Mouse (Mus musculus): ENCODE measurements around the gene Atr.

The Atr gene

DNA sequence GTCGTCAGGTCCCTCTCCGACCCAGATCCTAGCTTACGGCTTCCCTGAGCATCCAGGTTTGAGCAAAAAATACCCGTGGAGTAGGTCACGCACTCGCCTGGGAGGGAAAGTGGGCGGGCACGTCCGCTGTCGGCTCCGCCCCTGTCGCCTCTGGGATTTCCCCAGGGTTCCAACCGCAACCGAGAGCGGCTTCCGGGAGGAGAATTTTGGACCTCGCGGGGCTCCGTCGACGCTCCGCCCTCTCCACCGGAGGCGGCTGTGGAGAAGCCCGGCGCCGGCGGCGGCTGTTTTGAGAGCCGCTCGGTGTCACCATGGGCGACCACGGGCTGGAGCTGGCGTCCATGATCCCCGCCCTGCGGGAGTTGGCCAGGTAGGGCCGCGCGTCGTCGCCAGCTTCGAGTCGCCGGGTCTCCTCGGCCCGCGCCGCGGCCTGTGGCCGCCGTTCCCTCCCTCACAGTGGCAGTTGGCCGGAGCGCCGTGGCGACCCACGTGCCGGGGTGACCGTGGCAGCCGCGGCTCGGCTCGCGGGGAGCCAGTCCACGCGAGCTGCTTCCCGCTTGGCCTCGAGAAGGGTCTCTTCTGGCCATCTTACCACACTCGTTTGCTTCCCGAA lies at the start of gene Atr:
Gene Atr (plus strand): TSS at position 184 of the 613 bp plus-strand sequence.
- peak; percentile 86 to 91 for DNase-seq (ENCODE audit: low spot score in 2 of 2)

- no peak for DNase-seq (ENCODE audit: low spot score in 2 of 2)
These were observed 47.8 kb upstream of the Atr start for GRCm38 (mm10) chr9:95809596-95809995.

DNA sequence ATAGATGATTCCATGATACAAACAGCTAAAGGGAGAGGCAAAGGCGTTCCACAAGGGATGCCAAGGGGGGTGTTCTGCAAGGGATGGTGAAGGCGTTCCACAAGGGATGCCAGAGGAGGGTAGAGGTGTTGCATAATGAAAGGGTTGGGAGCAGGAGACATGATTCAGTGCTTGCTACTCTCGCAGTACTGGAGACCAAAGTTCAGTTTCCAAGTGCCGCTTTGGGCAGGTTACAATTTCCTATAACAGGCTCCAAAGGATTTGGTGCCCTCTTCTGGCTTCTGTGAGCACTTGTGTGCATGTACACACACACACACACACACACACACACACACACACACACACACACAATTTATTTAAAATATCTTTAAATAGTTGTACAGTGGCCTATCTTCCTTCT lies 45.6 kb upstream of the Atr start:
- DNase-seq (ENCODE audit: low spot score in 2 of 2) = no peak

DNA sequence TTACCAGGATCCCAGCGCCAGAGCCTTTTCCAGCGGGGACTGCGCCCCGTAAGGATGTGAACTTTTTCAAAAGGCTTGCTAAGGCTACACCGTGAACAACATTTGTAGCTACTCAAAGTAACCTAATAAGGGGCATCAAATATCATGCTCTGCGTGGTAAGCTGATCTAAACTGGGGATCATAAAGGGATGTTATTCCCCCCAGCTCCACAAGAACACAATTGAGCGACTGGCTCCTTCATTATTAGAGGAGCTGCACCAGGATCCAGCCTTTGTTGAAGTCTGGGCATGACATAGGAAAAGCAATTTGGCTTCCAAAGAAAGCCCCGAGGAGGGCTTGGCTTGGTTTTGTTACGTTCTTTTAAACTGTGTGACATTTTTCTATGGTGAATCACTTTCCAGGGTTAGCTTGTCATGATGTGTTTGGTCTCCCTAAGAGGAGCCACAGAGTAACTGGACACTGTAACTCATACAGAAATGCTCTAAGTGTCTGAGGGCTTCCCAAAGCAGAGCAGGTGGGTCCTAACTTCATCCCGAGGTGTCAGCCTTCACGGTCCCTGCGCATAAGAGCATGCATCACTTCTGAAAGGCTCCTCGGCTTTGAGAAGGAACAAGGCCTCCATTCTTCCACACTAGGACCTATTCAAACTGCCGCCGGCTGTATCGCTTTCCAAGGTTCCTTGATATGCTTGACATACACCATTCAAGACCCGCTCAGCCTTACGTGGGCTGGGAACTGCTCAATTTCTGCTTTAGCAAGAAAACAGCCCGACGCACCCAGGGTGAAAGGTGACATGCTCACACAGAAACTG lies 43.5 kb upstream of the Atr start:
- DNase-seq (ENCODE audit: low spot score in 2 of 2) = no peak

- no peak for DNase-seq (ENCODE audit: low spot score in 2 of 2)
These were observed 42.3 kb upstream of the Atr start for GRCm38 (mm10) chr9:95815015-95815673.

DNA sequence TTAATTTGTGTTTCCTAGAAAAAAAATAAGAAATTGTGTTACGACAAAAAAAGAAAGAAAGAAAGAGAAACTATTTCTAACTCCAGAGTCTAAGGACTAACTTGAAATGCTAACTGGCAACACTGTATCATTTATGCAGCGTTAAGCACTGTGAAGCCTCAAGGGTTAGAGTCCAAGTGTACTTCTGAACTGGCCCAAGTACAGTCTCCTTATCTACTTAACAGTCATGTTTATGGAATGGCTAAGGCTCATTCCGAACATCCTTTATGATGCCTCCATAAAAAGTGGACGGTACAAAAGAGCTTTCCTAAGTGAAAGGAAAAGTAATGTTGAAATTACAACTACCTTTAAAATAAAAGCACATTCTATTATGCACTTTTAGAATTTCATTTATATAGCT lies 41.7 kb upstream of the Atr start:
- DNase-seq (ENCODE audit: low spot score in 2 of 2) = no peak

GRCm38 (mm10) chr9:95822531-95822930 lies 34.9 kb upstream of the Atr start:
- no peak for DNase-seq (ENCODE audit: low spot score in 2 of 2)

GRCm38 (mm10) chr9:95827565-95827964 lies 29.8 kb upstream of the Atr start:
- DNase-seq (ENCODE audit: low spot score in 2 of 2) = no peak

- DNase-seq (ENCODE audit: low spot score in 2 of 2) = no peak
These were observed 24.6 kb upstream of the Atr start for GRCm38 (mm10) chr9:95832758-95833157.

- DNase-seq (ENCODE audit: low spot score in 2 of 2) = no peak
These were observed 22.6 kb upstream of the Atr start for GRCm38 (mm10) chr9:95834799-95835198.

DNA sequence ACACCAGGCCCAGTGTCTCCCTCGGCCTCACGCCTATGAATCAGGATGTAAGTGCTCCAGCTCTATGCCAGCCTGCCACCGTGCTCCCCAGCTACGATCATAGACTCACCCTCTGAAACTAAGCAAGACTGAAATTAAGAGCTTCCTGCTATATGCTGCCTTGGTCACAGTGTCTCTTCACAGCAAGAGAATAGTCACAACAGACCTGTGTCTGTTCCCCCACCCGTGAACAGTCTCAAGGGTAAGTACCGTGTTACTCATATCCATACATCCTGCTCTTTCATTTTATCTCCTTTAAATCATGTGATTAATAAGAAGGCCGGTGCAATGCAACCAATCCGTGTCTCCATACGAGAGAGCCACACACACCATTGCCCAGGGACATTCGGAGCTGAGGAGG lies 21.7 kb upstream of the Atr start:
- DNase-seq (ENCODE audit: low spot score in 2 of 2) = no peak

DNA sequence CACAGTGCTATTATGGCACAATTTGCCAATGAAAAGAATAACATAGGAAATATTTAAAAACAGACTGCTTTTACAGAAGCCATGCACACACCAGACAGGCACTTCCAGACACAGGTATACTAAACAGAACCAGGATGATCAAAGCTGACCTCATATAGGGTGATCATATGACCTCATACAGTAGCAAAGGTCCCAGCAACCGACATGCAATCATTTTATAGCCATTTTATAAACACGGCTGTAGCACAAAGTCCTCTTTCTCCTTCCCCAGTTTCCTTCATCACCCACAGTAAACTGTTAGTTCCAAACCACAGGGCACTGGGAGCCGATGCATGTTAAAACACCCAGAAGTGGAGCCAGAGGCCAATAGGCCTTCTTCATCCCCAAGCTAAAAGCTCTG lies 18.0 kb upstream of the Atr start:
- no peak for DNase-seq (ENCODE audit: low spot score in 2 of 2)

GRCm38 (mm10) chr9:95844825-95845460 lies 12.5 kb upstream of the Atr start, which contains the start of gene Pls1:
Gene Pls1 (minus strand): TSS chr9:95845311.
- peak; percentile 57 to 67 for DNase-seq (ENCODE audit: low spot score in 2 of 2)

DNA sequence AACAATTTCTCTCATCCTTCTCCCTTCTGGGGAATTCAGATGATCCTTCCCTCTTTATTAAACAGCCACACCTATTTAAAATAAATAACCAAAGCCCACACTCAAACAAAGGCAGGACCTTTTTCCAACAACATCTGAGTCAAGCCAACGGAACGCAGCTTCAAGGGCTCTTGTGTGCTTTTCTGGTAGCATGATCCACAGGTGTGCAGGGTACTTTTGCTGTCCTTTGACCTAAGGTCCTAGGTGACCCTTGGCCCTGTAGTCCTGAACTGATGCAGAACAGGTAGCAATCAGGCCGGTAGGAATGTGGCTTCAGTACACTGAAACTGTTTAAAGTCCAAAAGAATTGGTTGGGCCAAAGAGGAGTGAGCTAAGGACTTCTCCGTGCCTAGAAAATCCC lies 11.7 kb upstream of the Atr start:
- DNase-seq (ENCODE audit: low spot score in 2 of 2) = no peak

- DNase-seq (ENCODE audit: low spot score in 2 of 2) = no peak
These were observed 5.7 kb upstream of the Atr start for GRCm38 (mm10) chr9:95851671-95852070.

DNA sequence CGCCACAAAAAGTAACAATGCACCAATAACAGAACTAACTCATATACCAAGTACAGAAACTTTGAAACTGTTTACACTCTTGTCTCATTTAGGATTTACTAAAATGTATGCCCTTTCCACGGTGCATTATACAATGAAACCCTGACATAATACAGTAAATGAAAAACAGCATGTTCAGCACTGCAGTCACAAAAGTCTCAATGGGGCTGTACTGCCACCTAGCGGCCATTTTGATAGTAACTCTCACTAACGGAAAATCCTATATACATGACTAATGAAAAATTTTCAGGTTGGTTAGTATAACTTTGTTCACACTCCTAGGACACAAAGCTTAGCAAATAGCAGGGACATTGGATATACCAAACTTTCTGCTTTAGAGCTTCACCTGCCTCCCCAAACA lies 4.5 kb upstream of the Atr start:
- DNase-seq (ENCODE audit: low spot score in 2 of 2) = peak; percentile 36 to 71

DNA sequence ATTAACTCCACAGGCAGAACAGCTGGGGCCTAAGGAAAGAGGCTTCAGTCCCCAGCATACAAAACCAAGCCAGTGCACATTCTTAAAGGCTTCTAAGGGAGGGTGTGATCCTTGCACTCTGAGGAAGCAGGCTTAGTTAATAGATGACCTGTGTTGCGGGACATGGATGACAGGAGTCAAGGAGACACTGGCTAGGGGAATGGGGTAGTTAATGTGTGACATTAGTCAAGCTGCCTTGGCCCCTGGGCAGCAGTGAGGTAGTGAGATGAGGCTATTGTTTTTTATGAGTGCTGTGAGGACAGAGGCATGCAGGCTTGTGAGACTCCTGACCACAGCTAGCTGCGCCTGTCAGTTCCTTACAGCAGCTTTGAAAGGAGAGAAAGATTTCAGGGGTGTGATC lies 2.5 kb upstream of the Atr start:
- no peak for DNase-seq (ENCODE audit: low spot score in 2 of 2)

DNA sequence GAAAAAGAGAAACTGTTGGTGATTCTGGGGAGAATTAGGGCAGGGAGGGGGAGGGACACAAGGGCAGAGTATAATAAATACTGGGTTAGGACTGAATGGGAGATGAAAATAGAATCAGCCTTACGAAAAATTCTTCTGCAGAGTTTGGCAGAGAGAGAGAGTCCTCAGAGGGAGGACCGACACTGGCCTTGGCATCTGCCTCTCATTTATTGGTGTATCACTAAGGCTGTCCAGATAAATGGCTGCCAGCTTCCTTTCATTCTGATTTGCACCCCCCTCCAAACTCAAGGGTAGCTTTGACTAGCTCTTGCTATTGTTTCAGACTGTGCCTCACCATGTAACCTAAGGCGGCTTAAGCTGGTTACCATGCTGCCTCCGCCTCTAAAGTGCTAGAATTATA lies 1.4 kb upstream of the Atr start:
- no peak for DNase-seq (ENCODE audit: low spot score in 2 of 2)

- no peak for DNase-seq (ENCODE audit: low spot score in 2 of 2)
These were observed 702 bp downstream of the Atr start for GRCm38 (mm10) chr9:95858027-95858570.

DNA sequence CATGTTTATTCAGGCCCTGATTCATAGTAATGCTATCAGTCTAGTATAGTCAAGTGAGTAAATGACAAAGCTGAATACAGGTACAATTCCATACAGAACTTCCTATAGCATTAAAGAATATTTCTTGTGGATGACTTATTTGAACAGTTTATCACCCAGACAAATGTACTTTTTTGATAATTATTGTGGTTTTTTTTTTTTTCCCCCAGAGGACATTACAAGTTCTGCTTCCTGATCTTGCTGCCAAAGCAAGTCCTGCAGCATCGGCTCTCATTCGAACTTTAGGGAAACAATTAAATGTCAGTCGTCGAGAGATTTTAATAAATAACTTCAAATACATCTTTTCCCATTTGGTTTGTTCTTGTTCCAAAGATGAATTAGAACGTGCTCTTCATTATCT lies 20.8 kb downstream of the Atr start:
- DNase-seq (ENCODE audit: low spot score in 2 of 2) = no peak

DNA sequence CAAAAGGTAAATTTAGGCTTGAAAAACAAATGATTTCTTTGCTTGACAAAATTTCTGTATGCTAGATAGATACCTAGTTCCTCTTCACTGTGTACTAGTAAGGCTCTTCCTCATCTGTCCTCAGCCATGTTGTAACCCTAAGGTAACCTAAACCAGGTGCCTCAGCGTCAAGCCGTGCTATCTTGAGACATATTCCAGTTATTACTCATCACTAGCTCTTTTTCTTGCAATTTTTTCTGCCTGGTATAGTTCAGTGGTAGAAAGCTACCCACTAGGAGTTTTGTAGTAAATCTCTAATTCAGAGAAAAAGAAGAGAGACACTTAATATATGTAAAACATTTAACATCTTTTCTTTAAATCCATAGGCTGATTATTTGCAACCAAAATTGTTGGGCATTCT lies 25.4 kb downstream of the Atr start:
- DNase-seq (ENCODE audit: low spot score in 2 of 2) = no peak

DNA sequence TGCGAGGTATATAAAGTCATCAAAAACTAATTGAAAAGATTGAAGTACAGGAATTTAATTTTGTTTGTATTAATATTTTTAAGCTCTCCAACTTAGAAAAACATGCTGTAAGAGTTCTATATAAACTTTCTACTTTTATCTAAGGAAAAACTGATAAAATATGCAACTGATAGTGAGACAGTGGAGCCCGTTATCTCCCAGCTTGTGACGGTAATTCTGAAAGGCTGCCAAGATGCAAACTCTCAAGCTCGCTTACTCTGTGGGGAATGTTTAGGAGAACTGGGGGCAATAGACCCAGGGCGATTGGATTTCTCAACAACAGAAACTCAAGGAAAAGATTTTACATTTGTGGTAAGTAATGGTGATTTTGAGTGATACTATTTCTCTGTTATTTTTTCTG lies 40.0 kb downstream of the Atr start:
- no peak for DNase-seq (ENCODE audit: low spot score in 2 of 2)

Data from spleen, postnatal 14 days (tissue).